ENCODE assay signal across 7 mouse cellular contexts in the genomic region with DNA sequence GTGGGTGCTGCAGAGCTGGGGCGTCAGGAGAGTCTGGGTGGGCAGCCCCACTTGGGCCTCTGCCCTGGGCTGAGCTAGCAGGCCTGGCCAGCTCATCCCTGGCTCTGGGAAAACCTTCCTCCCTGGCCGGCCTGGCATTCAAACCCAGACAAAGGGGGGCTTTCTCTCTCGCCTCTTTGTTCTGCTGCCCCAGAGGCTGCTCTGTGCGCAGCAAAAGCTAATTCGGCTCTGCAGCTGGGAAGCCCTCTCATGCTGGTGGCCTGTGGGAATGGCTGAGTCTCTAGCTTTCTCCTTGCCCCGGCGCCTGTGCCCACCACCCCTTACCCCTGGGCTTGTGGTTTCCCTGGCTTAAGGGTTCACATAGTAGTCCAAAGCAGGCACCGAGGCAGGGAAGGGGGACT. TPM values are rescaled to one million over a fixed set of nuclear protein-coding genes. Genes with fewer than 3 reads are reported as not detected.
DNase-seq lines count a peak whose midpoint lies in the region; ATAC-seq and TF ChIP-seq lines count a peak whose summit lies in the region.

No protein-coding gene starts in this region.

- H3K4me1 ChIP-seq in liver, embryonic 11.5 days (replicated peaks; ENCODE audit: control insufficient read depth, insufficient read depth, low read length): peaks cover 69% of the 10 kb centered on the region
- H3K4me1 ChIP-seq in forebrain, embryonic 10.5 days: peaks cover 80% of the 10 kb centered on the region
- H3K4me1 ChIP-seq in intestine, embryonic 16.5 days (ENCODE audit: control insufficient read depth, insufficient read depth, low read length): peaks cover 73% of the 10 kb centered on the region
- peaks cover 57% of the 10 kb centered on the region for H3K4me1 ChIP-seq in olfactory bulb, adult 2 months (ENCODE audit: control insufficient read depth, insufficient read depth, low read length)

- no peak overlapping the region for H3K27ac ChIP-seq in liver, embryonic 11.5 days (ENCODE audit: low read depth, low read length)
- H3K27ac ChIP-seq in forebrain, embryonic 10.5 days: peak overlapping the region; percentile 99
- peak overlapping the region; percentile 64; the same call in 1 of the 2 replicates for H3K27ac ChIP-seq in intestine, embryonic 16.5 days (ENCODE audit: low read length)
- H3K27ac ChIP-seq in olfactory bulb, adult 2 months (ENCODE audit: insufficient read depth, low read depth, low read length): peak overlapping the region; percentile 43

- no peak overlapping the region for H3K9ac ChIP-seq in liver, embryonic 11.5 days (ENCODE audit: low read depth, low read length)
- H3K9ac ChIP-seq in intestine, embryonic 16.5 days (ENCODE audit: low read depth, low read length): 0 out of 2 replicates have a peak overlapping the region, but pooled peaks have one; percentile 38

- H3K4me2 ChIP-seq in liver, embryonic 11.5 days: peak overlapping the region; percentile 99; the same call in 1 of the 2 replicates
- H3K4me2 ChIP-seq in intestine, embryonic 16.5 days (ENCODE audit: low read depth, low read length): 0 out of 2 replicates have a peak overlapping the region, but pooled peaks have one; percentile 62

- TF ChIP-seq CTCF in olfactory bulb, adult 2 months (IDR thresholded peaks at IDR 0.05; ENCODE audit: insufficient read depth, low read depth, low read length): no peak

- DNase-seq in liver, embryonic 11.5 days (ENCODE audit: low spot score): no peak
- no peak for DNase-seq in liver
- DNase-seq in forebrain, embryonic 10.5 days (ENCODE audit: extremely low spot score, low spot score): peak; percentile 74
- no peak for DNase-seq in ovary, postnatal 36 days (ENCODE audit: low spot score)
- DNase-seq in left cerebral cortex, adult 8-10 months (ENCODE audit: low spot score in 2 of 2): no peak

- no peak overlapping the region for H3K4me3 ChIP-seq in liver, embryonic 11.5 days (ENCODE audit: low read depth, low read length)
- H3K4me3 ChIP-seq in forebrain, embryonic 10.5 days: peak overlapping the region; percentile 96
- no peak overlapping the region for H3K4me3 ChIP-seq in intestine, embryonic 16.5 days (ENCODE audit: low read length)
- peak overlapping the region; percentile 10; the same call in 1 of the 2 replicates for H3K4me3 ChIP-seq in olfactory bulb, adult 2 months (ENCODE audit: insufficient read depth, low read depth, low read length)

- ATAC-seq in liver, embryonic 11.5 days (replicated peaks; ENCODE audit: low FRiP score): no peak
- no peak for ATAC-seq in intestine, embryonic 16.5 days

- TF ChIP-seq POLR2A in olfactory bulb, adult 2 months (IDR thresholded peaks at IDR 0.05; ENCODE audit: insufficient read depth, low read depth, low read length): no peak

- no peaks in the 10 kb centered on the region for H3K27me3 ChIP-seq in liver, embryonic 11.5 days (replicated peaks; ENCODE audit: control insufficient read depth, insufficient read depth, low read length)
- no peaks in the 10 kb centered on the region for H3K27me3 ChIP-seq in forebrain, embryonic 10.5 days (ENCODE audit: poor library complexity, severe bottlenecking)
- no peaks in the 10 kb centered on the region for H3K27me3 ChIP-seq in intestine, embryonic 16.5 days (replicated peaks; ENCODE audit: control insufficient read depth, insufficient read depth, low read length)

- H3K36me3 ChIP-seq in liver, embryonic 11.5 days (ENCODE audit: control insufficient read depth, insufficient read depth, low read length): peaks cover 43% of the 10 kb centered on the region
- H3K36me3 ChIP-seq in forebrain, embryonic 10.5 days (replicated peaks): peaks cover 79% of the 10 kb centered on the region
- H3K36me3 ChIP-seq in intestine, embryonic 16.5 days (ENCODE audit: control insufficient read depth, insufficient read depth, low read length): peaks cover 9% of the 10 kb centered on the region; the same call in 1 of the 2 replicates

- WGBS in liver, embryonic 11.5 days: 88% methylated on average over 8 of the region's 8 CpGs
- 13% methylated on average over 8 of the region's 8 CpGs for WGBS in forebrain, embryonic 10.5 days
- 69% methylated on average over 8 of the region's 8 CpGs for WGBS in intestine, embryonic 16.5 days
- 24% methylated on average over 8 of the region's 8 CpGs for WGBS in olfactory bulb, adult 2 months

- no peaks in the 10 kb centered on the region for H3K9me3 ChIP-seq in liver, embryonic 11.5 days (ENCODE audit: control insufficient read depth, low read length)
- H3K9me3 ChIP-seq in forebrain, embryonic 10.5 days: no peaks in the 10 kb centered on the region
- H3K9me3 ChIP-seq in intestine, embryonic 16.5 days (ENCODE audit: control insufficient read depth, low read length): no peaks in the 10 kb centered on the region

RNA-seq across cellular contexts. Expression of gene Trim8, which starts 5.7 kb away (rescaled TPM):
- polyA plus RNA-seq in liver, embryonic 11.5 days (2014; fragmentation: Nextera tagmentation; extraction: Ambion mirVana): 22.9 and 24.1 TPM in 2 replicates
- polyA plus RNA-seq in forebrain, embryonic 10.5 days (2016; fragmentation: Nextera tagmentation; extraction: Ambion mirVana): 16.6 and 19.3 TPM in 2 replicates
- polyA plus RNA-seq in intestine, embryonic 16.5 days (2015; fragmentation: Nextera tagmentation; extraction: Ambion mirVana): 10.1 and 13.7 TPM in 2 replicates
- polyA plus RNA-seq in olfactory bulb, adult 2 months (2012; ENCODE audit: insufficient read depth, insufficient read length, low replicate concordance, missing spikeins): not detected in 2 replicates
- 100 to 1,000 TPM; 103 to 108 (median 104) TPM for total RNA-seq in left cerebral cortex, adult 8-10 months (2022)

Comparison
In these comparisons a context has a peak if more than half of its experiments do, and no peak if none do; other contexts are left out.
1. H3K4me3 ChIP-seq: peak in forebrain, embryonic 10.5 days (single experiment) and olfactory bulb, adult 2 months (single experiment); none in liver, embryonic 11.5 days (single experiment) and intestine, embryonic 16.5 days (single experiment).